Mouse (Mus musculus): ENCODE measurements around the gene Pex16.

GRCm38 (mm10) chr2:92400682-92401081 lies 26.2 kb downstream of the Pex16 start:
- no peak for TF ChIP-seq POLR2A (IDR thresholded peaks at IDR 0.05; ENCODE audit: extremely low read depth, insufficient read depth, low read length)
- no peak for TF ChIP-seq CTCF (IDR thresholded peaks at IDR 0.05; ENCODE audit: low read depth, low read length)

Measured in liver, adult 2 months (tissue).